Mouse (Mus musculus): Measurements from ENCODE around the gene Bbox1.

- TF ChIP-seq CTCF (IDR thresholded peaks at IDR 0.05; ENCODE audit: borderline replicate concordance, control insufficient read depth, extremely low read depth, insufficient read depth, low read length, poor library complexity) (no peak), POLR2A (IDR thresholded peaks at IDR 0.05; ENCODE audit: control insufficient read depth, extremely low read depth, insufficient read depth, low read length, poor library complexity) (no peak)
Observed at GRCm38 (mm10) chr2:110314509-110315155, at the start of gene Bbox1.

Data from thymus, adult 2 months (tissue).